Mouse (Mus musculus) ES-Bruce4 (cell line): Measurements from ENCODE around the gene Raly.

ENCODE experiments used
- CTCF ChIP-seq: IDR thresholded peaks from one replicate; pipeline ENCODE4 v1.8.1; 2011; ENCODE audit warnings: low read depth, low read length
- POLR2A ChIP-seq: IDR thresholded peaks from one replicate; pipeline ENCODE4 v1.8.1; 2011; ENCODE audit warnings: low read length; ENCODE audit not compliant: insufficient read depth

DNA sequence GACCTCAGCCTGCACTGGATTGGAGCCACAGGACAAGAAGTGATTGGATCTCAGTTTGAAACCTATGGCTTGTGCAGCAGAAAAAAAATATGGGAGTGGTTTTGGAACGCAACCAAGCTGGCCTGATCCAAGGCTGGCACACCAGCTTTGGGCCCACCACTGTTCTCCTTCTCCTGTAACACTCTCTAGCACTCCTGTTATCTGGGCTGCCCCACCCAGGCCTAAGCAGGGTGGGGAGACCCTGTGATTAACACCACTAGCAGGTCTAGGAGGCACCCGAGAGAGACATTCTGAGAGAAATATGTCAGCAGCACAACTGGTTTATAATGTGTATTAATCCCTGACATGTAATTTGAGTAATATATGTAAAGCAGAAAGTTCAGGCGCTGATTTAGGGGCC, 27.7 kb upstream of the Raly start:
- TF ChIP-seq CTCF (no peak), POLR2A (no peak)
